Mouse (Mus musculus) neural tube, embryonic 11.5 days (tissue): ENCODE measurements around the gene Kncn. TPM values are rescaled to one million over a fixed set of nuclear protein-coding genes. Genes with fewer than 3 reads are reported as not detected.

ENCODE experiments used
- ATAC-seq: fragments of 200-750 bp; cut with Nextera tagmentation; 2 replicates; pipeline ENCODE4 v1.8.0; 2017; ENCODE audit warnings: moderate number of reproducible peaks, mild to moderate bottlenecking, moderate TSS enrichment, moderate library complexity; ENCODE audit not compliant: insufficient read depth, low FRiP score, low TSS enrichment
- DNase-seq: peaks from one replicate; pipeline ENCODE4 v3.0.0-alpha.2; 2015; ENCODE audit warnings: low spot score
- H3K27ac ChIP-seq: fragments of 300-500 bp; sonication (generic); 2 replicates; pipeline ENCODE4 v1.5.1; 2014; ENCODE audit warnings: low read depth, mild to moderate bottlenecking, low read length
- H3K27me3 ChIP-seq: fragments of 300-500 bp; sonication (generic); 2 replicates; pipeline ENCODE4 v1.6.1; 2014; ENCODE audit warnings: mild to moderate bottlenecking, low read length, mixed read lengths; ENCODE audit not compliant: control insufficient read depth, insufficient read depth
- H3K36me3 ChIP-seq: fragments of 300-500 bp; sonication (generic); 2 replicates; pipeline ENCODE4 v1.6.1; 2014; ENCODE audit warnings: mild to moderate bottlenecking, low read length, moderate library complexity, mixed read lengths; ENCODE audit not compliant: control insufficient read depth, insufficient read depth
- H3K4me1 ChIP-seq: fragments of 300-500 bp; sonication (generic); 2 replicates; pipeline ENCODE4 v1.6.1; 2014; ENCODE audit warnings: low read length, mixed read lengths; ENCODE audit not compliant: control insufficient read depth, insufficient read depth
- H3K4me2 ChIP-seq: fragments of 300-500 bp; sonication (generic); 2 replicates; pipeline ENCODE4 v1.6.1; 2014; ENCODE audit warnings: low read depth, mild to moderate bottlenecking, moderate library complexity
- H3K4me3 ChIP-seq: fragments of 300-500 bp; sonication (generic); 2 replicates; pipeline ENCODE4 v1.5.1; 2014; ENCODE audit warnings: low read depth, low read length
- H3K9ac ChIP-seq: fragments of 300-500 bp; sonication (generic); 2 replicates; pipeline ENCODE4 v1.6.1; 2014; ENCODE audit warnings: mild to moderate bottlenecking, low read length
- H3K9me3 ChIP-seq: fragments of 300-500 bp; sonication (generic); 2 replicates; pipeline ENCODE4 v1.6.1; 2016; ENCODE audit warnings: low read length; ENCODE audit not compliant: control insufficient read depth
- WGBS: fragments of 180-500 bp; shearing (Covaris S2); extraction: QIAGEN DNeasy Blood & Tissue Kit; methylation state at CpG from one replicate; pipeline ENCODE4 v1.1.7; 2014; 5-methylcytosine and 5-hydroxymethylcytosine counted together
- polyA plus RNA-seq: library from polyadenylated mRNA; unstranded; fragments of >200 nt; fragmentation: Nextera tagmentation; extraction: Ambion mirVana; gene quantifications from 2 replicates; pipeline ENCODE4 v1.2.1, GENCODE M21; 2014

Gene Kncn
- polyA plus RNA-seq, 1 experiment from 2014 or later: not detected

DNA sequence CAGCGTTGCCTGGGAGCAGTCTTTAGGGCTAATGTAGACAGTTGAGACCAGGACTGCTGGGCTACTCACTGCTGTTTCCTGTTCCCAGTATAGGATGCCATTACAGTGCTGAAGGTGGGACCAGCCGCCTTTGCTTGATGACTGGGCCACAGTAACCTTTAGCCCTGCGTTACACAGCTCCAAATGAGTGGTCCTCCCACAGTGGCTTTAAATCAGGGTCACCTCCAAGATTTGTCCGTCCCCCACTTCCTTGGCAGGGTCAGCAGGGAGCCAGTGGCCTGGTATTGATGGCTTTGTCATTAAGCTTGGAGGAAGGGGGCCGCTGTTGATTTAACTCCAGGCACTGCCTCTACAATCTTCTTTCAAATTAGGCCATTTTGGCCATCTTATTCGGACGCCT is 20.8 kb upstream of the Kncn start:
- Histone ChIP-seq H3K4me3 (no peak overlapping the region), H3K27me3 (no peaks in the 10 kb centered on the region), H3K4me2 (no peak overlapping the region), H3K36me3 (no peaks in the 10 kb centered on the region; the same call in none of the 2 replicates), H3K9me3 (no peaks in the 10 kb centered on the region), H3K4me1 (peaks cover 9% of the 10 kb centered on the region), H3K9ac (no peak overlapping the region), H3K27ac (no peak overlapping the region)
- ATAC-seq (no peak), DNase-seq (no peak)
- 32% methylated on average over 7 of the region's 7 CpGs for WGBS

GRCm38 (mm10) chr4:115863880-115864279 is 20.3 kb upstream of the Kncn start:
- Histone ChIP-seq H3K36me3 (no peaks in the 10 kb centered on the region; the same call in none of the 2 replicates), H3K9me3 (no peaks in the 10 kb centered on the region), H3K4me1 (peaks cover 9% of the 10 kb centered on the region), H3K27ac (no peak overlapping the region), H3K9ac (no peak overlapping the region), H3K4me2 (no peak overlapping the region), H3K4me3 (no peak overlapping the region), H3K27me3 (no peaks in the 10 kb centered on the region)
- 0 out of 2 replicates have a peak, but pooled peaks have one; percentile 27 for ATAC-seq
- 23% methylated on average over 10 of the region's 10 CpGs for WGBS
- DNase-seq: peak; percentile 32

GRCm38 (mm10) chr4:115869512-115870210 is 14.5 kb upstream of the Kncn start:
- no peak for DNase-seq
- WGBS: 17% methylated on average over 16 of the region's 16 CpGs
- H3K36me3 ChIP-seq: no peaks in the 10 kb centered on the region; the same call in 1 of the 2 replicates
- no peak overlapping the region for H3K4me3 ChIP-seq
- no peak overlapping the region for H3K27ac ChIP-seq
- ATAC-seq: no peak; the same call in 1 of the 2 replicates
- no peaks in the 10 kb centered on the region for H3K27me3 ChIP-seq
- H3K9ac ChIP-seq: no peak overlapping the region
- no peaks in the 10 kb centered on the region; the same call in 1 of the 2 replicates for H3K4me1 ChIP-seq
- no peak overlapping the region for H3K4me2 ChIP-seq
- H3K9me3 ChIP-seq: no peaks in the 10 kb centered on the region

DNA sequence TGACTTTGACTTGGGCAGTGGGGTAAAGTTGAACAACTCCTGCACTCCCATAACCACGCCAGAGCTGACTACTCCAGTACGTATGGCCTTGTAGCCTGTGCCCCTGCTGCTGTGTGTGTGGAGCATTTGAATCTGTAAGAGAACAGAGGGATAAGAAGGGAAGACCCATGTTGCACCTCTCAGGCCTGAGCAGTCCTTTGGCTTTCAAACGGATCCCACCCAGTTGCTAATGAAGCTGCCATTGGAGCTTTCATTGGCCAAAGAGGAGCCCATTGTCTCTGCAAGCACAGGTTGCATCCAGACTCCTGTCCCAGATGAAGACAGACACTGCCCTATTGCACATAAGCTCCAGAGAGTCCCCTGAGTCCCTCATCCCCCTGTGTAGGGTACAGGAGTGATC is 11.0 kb upstream of the Kncn start:
- DNase-seq (no peak), ATAC-seq (no peak)
- no peaks in the 10 kb centered on the region for H3K9me3 ChIP-seq
- peaks cover 6% of the 10 kb centered on the region for H3K4me1 ChIP-seq
- no peak overlapping the region for H3K4me2 ChIP-seq
- H3K27ac ChIP-seq: no peak overlapping the region
- no peaks in the 10 kb centered on the region for H3K27me3 ChIP-seq
- WGBS: 76% methylated on average over 3 of the region's 3 CpGs
- H3K4me3 ChIP-seq: no peak overlapping the region
- no peak overlapping the region for H3K9ac ChIP-seq
- no peaks in the 10 kb centered on the region for H3K36me3 ChIP-seq

DNA sequence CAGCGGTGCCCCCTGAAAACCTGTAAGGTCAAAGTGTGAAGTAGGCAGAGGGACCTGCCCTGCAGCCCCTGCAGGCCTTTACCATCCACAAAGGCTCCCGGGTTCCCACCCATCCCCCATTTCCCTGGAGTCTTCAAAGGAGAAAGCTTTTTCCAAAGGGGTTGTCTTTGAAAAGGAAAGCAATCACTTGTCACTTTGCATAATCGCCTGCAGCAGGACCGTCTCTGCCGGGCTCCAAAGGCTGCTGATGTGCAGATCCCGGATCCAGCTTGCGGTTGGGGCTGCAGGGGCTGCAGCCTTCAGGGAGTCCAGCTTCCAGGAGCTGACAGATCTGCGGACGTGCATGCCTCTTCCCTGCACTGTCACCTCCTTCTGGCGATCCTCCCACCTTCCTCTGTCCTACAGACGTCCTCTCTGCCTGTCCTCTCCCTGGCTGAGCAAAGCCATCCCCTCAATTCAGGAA is 6.0 kb upstream of the Kncn start:
- Histone ChIP-seq H3K4me2 (peak overlapping the region; percentile 33), H3K9ac (peak overlapping the region; percentile 49), H3K27me3 (no peaks in the 10 kb centered on the region), H3K36me3 (no peaks in the 10 kb centered on the region), H3K9me3 (no peaks in the 10 kb centered on the region), H3K4me1 (peaks cover 19% of the 10 kb centered on the region), H3K27ac (peak overlapping the region; percentile 76), H3K4me3 (no peak overlapping the region)
- DNase-seq (peak; percentile 75), ATAC-seq (peak; percentile 60)
- WGBS: 2% methylated on average over 11 of the region's 11 CpGs

- H3K4me1 ChIP-seq: peaks cover 19% of the 10 kb centered on the region
- no peak overlapping the region for H3K27ac ChIP-seq
- DNase-seq (no peak), ATAC-seq (no peak)
- 47% methylated on average over 9 of the region's 9 CpGs for WGBS
- no peaks in the 10 kb centered on the region for H3K27me3 ChIP-seq
- no peak overlapping the region for H3K9ac ChIP-seq
- no peaks in the 10 kb centered on the region for H3K36me3 ChIP-seq
- no peaks in the 10 kb centered on the region for H3K9me3 ChIP-seq
- no peak overlapping the region for H3K4me3 ChIP-seq
- peak overlapping the region; percentile 33; the same call in 1 of the 2 replicates for H3K4me2 ChIP-seq
Measured at GRCm38 (mm10) chr4:115878828-115879227, 5.4 kb upstream of the Kncn start.

DNA sequence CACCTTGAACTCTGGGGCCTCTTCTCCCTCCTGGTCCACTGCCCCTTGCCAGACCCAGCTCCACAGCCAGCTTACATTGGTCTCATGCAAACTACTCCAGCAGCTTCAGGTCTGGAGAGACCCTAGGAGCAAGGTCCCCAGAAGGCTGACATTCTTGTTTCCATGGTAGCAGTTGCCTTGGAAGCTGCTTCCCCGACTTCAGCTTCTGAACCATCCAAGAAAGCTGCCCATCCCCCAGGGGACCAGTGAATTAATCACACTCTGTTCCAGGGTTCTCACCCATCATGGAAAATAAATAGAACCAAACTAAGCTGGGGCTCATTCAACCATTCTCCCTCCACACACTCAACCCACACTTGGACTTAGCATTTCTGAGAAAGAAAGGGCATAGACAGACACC is 3.0 kb upstream of the Kncn start:
- no peak overlapping the region for H3K4me2 ChIP-seq

GRCm38 (mm10) chr4:115882195-115882594 is 2.0 kb upstream of the Kncn start:
- Histone ChIP-seq H3K27ac (no peak overlapping the region), H3K4me2 (no peak overlapping the region), H3K4me1 (peaks cover 19% of the 10 kb centered on the region), H3K9ac (no peak overlapping the region), H3K36me3 (no peaks in the 10 kb centered on the region), H3K4me3 (no peak overlapping the region), H3K9me3 (no peaks in the 10 kb centered on the region), H3K27me3 (no peaks in the 10 kb centered on the region)
- 67% methylated on average over 4 of the region's 4 CpGs for WGBS
- ATAC-seq (no peak), DNase-seq (no peak)

More for the DNA sequence above, 3.0 kb upstream of the Kncn start:
- DNase-seq (peak; percentile 72), ATAC-seq (peak; percentile 62)
- H3K4me1 ChIP-seq: peaks cover 19% of the 10 kb centered on the region
- no peaks in the 10 kb centered on the region for H3K27me3 ChIP-seq
- no peaks in the 10 kb centered on the region for H3K36me3 ChIP-seq
- H3K9ac ChIP-seq: no peak overlapping the region
- no peak overlapping the region for H3K27ac ChIP-seq
- no peaks in the 10 kb centered on the region for H3K9me3 ChIP-seq
- 6% methylated on average over 1 of the region's 1 CpGs for WGBS
- no peak overlapping the region for H3K4me3 ChIP-seq

DNA sequence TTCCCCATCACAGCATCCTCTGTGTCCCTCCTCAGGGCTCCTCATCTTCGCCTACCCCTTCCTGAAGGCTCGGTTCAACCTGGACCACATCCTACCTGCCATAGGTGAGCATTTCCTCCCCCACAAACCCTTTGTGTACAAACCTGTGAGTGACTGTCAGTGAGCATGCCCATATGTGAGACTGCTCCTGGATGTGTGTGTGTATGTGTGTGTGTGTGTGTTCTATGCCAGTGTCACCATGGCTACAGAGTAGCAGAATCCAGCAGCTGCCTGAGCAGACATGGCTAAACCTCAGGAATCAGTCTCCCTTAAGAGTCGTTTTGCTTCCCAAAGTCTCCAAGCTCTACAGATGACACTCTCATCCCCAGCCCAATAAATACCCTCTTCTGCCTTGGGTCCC is 1.6 kb downstream of the Kncn start:
- H3K4me3 ChIP-seq: no peak overlapping the region
- DNase-seq: no peak
- H3K9ac ChIP-seq: no peak overlapping the region
- no peak for ATAC-seq
- no peaks in the 10 kb centered on the region for H3K9me3 ChIP-seq
- no peaks in the 10 kb centered on the region for H3K36me3 ChIP-seq
- 82% methylated on average over 3 of the region's 3 CpGs for WGBS
- H3K27ac ChIP-seq: no peak overlapping the region
- H3K27me3 ChIP-seq: peaks cover 5% of the 10 kb centered on the region; the same call in 1 of the 2 replicates
- H3K4me1 ChIP-seq: peaks cover 7% of the 10 kb centered on the region
- no peak overlapping the region for H3K4me2 ChIP-seq
